Mouse (Mus musculus): ENCODE measurements around the gene Gm3646.

GRCm38 (mm10) chr1:39846031-39846550 lies 41.0 kb upstream of the Gm3646 start:
- TF ChIP-seq POLR2A (IDR thresholded peaks at IDR 0.05; ENCODE audit: insufficient read depth, low read length) (no peak), CTCF (IDR thresholded peaks at IDR 0.05; ENCODE audit: low read depth, low read length) (no peak), EP300 (IDR thresholded peaks at IDR 0.05; ENCODE audit: insufficient read depth, low read depth, low read length) (no peak)
